Mouse (Mus musculus) ES-E14 (cell line): ENCODE results near the gene Pnpla1.

ENCODE experiments used
- CHD2 ChIP-seq: IDR thresholded peaks from 2 replicates; pipeline ENCODE4 v1.6.1; 2014; ENCODE audit warnings: mild to moderate bottlenecking, low read depth, low read length, inconsistent platforms
- HCFC1 ChIP-seq: IDR thresholded peaks from 2 replicates; pipeline ENCODE4 v1.6.1; 2012; ENCODE audit warnings: low read length, inconsistent platforms, borderline replicate concordance; ENCODE audit not compliant: insufficient read depth
- MAFK ChIP-seq: IDR thresholded peaks from 2 replicates; pipeline ENCODE4 v1.6.1; 2014; ENCODE audit warnings: mild to moderate bottlenecking, low read depth, low read length, inconsistent platforms; ENCODE audit not compliant: insufficient read depth
- ZC3H11A ChIP-seq: IDR thresholded peaks from 2 replicates; pipeline ENCODE4 v1.6.1; 2012; ENCODE audit warnings: low read depth, mild to moderate bottlenecking, inconsistent platforms, low read length, borderline replicate concordance
- ZNF384 ChIP-seq: IDR thresholded peaks from 2 replicates; pipeline ENCODE4 v1.6.1; 2012; ENCODE audit warnings: low read depth, low read length, inconsistent platforms

DNA sequence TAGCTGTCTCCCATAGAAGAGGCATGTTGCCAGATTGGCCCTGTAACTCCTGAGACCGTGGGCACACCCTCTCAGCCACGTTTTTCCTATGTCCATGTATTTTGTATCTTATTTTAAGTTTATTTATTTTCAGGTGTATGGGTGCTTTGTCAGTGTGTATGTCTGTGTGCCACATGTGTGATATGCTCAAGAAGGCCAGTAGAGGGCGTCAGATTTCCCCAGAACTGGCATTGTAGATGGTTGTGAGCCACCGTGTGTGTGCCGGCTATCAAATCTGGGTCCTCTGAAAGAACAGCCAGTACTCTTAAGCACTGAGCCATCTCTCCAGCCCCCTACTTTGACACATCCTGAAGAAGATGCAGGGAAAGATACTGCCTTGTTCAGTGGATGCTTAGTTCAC, 12.2 kb downstream of the Pnpla1 start:
- TF ChIP-seq MAFK (no peak), ZNF384 (no peak), CHD2 (no peak), ZC3H11A (no peak), HCFC1 (no peak)
